ENCODE assay signal across 8 mouse cellular contexts in genomic region chr4:149103875-149104561, GRCm38 (mm10). TPM values are rescaled to one million over a fixed set of nuclear protein-coding genes. Genes with fewer than 3 reads are reported as not detected.
DNase-seq lines count a peak whose midpoint lies in the region; ATAC-seq and TF ChIP-seq lines count a peak whose summit lies in the region.

Gene Dffa, plus strand, starts transcription at chr4:149104146.

- H3K36me3 ChIP-seq in CH12.LX (replicated peaks in 1 of 2; ENCODE audit: control insufficient read depth in 1 of 2, insufficient read depth in 1 of 2, low read length in 1 of 2), result peaks cover 18 to 25% of the 10 kb centered on the region in 2 experiments
- H3K36me3 ChIP-seq in forebrain, embryonic 12.5 days (replicated peaks), result peaks cover 16% of the 10 kb centered on the region
- H3K36me3 ChIP-seq in heart, postnatal 0 days (replicated peaks; ENCODE audit: control insufficient read depth, insufficient read depth, low read length), result peaks cover 20% of the 10 kb centered on the region; the same call in 1 of the 2 replicates
- peaks cover 4% of the 10 kb centered on the region; the same call in 1 of the 2 replicates for H3K36me3 ChIP-seq in liver, embryonic 16.5 days (ENCODE audit: control insufficient read depth, insufficient read depth)
- H3K36me3 ChIP-seq in neural tube, embryonic 13.5 days, result peaks cover 30% of the 10 kb centered on the region
- peaks cover 1% of the 10 kb centered on the region; the same call in 1 of the 2 replicates for H3K36me3 ChIP-seq in testis, adult 2 months (ENCODE audit: control insufficient read depth, insufficient read depth, low read length)

- dilution Hi-C loops in CH12.LX (cut with MboI; ENCODE audit: extremely low pct_ligation_motif_present, extremely low pct_unique_long_range_greater_than_20kb, low sequenced_read_pairs), result no loop called here

- DNase-seq in CH12.LX (ENCODE audit: extremely low read depth), result peak; percentile 93
- peak; percentile 87 for DNase-seq in c-Kit-positive CD71-positive TER-119-negative erythroid progenitor cells, embryonic 14.5 days (ENCODE audit: low read depth)
- peak; percentile 86 for DNase-seq in heart, postnatal 0 days (ENCODE audit: low spot score)
- peak; percentile 94 to 96 for DNase-seq in kidney, postnatal 4 days

- TF ChIP-seq EP300 in CH12.LX (IDR thresholded peaks at IDR 0.05; ENCODE audit: low read length), result no peak
- no peak for TF ChIP-seq EP300 in heart, postnatal 0 days (IDR thresholded peaks at IDR 0.05; ENCODE audit: low read depth)

- H3K9ac ChIP-seq in CH12.LX (ENCODE audit: insufficient read depth, low read depth), result peak within 1 kb of the TSS; percentile 75
- H3K9ac ChIP-seq in forebrain, embryonic 12.5 days, result peak within 1 kb of the TSS; percentile 88
- peak within 1 kb of the TSS; percentile 76 for H3K9ac ChIP-seq in heart, postnatal 0 days (replicated peaks; ENCODE audit: low read depth, low read length)
- peak within 1 kb of the TSS; percentile 79 for H3K9ac ChIP-seq in liver, embryonic 16.5 days (ENCODE audit: low read depth, low read length)
- H3K9ac ChIP-seq in neural tube, embryonic 13.5 days, result peak within 1 kb of the TSS; percentile 83

- in situ Hi-C loops in CH12.LX (cut with MboI; ENCODE audit: low pct_ligation_motif_present, low pct_unique_long_range_greater_than_20kb, low sequenced_read_pairs), result no loop called here

- peak within 1 kb of the TSS; percentile 69 to 93 (median 92) for H3K4me3 ChIP-seq in CH12.LX (replicated peaks in 1 of 3; ENCODE audit: low read depth in 2 of 3, low read length in 2 of 3, poor library complexity in 1 of 3)
- peak within 1 kb of the TSS; percentile 82 for H3K4me3 ChIP-seq in forebrain, embryonic 12.5 days (replicated peaks)
- H3K4me3 ChIP-seq in heart, postnatal 0 days (ENCODE audit: low read depth, low read length), result peak within 1 kb of the TSS; percentile 60
- peak within 1 kb of the TSS; percentile 86 for H3K4me3 ChIP-seq in liver, embryonic 16.5 days (ENCODE audit: low read depth, low read length)
- peak within 1 kb of the TSS; percentile 73 for H3K4me3 ChIP-seq in neural tube, embryonic 13.5 days
- H3K4me3 ChIP-seq in testis, adult 2 months (ENCODE audit: control insufficient read depth, low read depth, low read length), result peak within 1 kb of the TSS; percentile 85

- H3K27ac ChIP-seq in CH12.LX (ENCODE audit: insufficient read depth, low read depth), result no peak within 1 kb of the TSS
- 0 out of 2 replicates have a peak within 1 kb of the TSS, but pooled peaks have one; percentile 25 for H3K27ac ChIP-seq in forebrain, embryonic 12.5 days
- H3K27ac ChIP-seq in heart, postnatal 0 days (ENCODE audit: low read depth), result no peak within 1 kb of the TSS
- H3K27ac ChIP-seq in liver, embryonic 16.5 days (ENCODE audit: low read length), result peak within 1 kb of the TSS; percentile 60
- no peak within 1 kb of the TSS for H3K27ac ChIP-seq in neural tube, embryonic 13.5 days (replicated peaks)
- no peak within 1 kb of the TSS for H3K27ac ChIP-seq in testis, adult 2 months (ENCODE audit: control insufficient read depth, insufficient read depth, low read depth, low read length)

- peaks cover 0 to 11% of the 10 kb centered on the region in 2 experiments; a peak in 3 of 4 replicates for H3K4me1 ChIP-seq in CH12.LX (ENCODE audit: control insufficient read depth in 1 of 2, insufficient read depth in 2 of 2)
- H3K4me1 ChIP-seq in forebrain, embryonic 12.5 days, result peaks cover 11% of the 10 kb centered on the region
- peaks cover 12% of the 10 kb centered on the region for H3K4me1 ChIP-seq in heart, postnatal 0 days (ENCODE audit: control insufficient read depth, insufficient read depth)
- peaks cover 11% of the 10 kb centered on the region for H3K4me1 ChIP-seq in liver, embryonic 16.5 days (ENCODE audit: control insufficient read depth, low read depth, low read length)
- peaks cover 17% of the 10 kb centered on the region for H3K4me1 ChIP-seq in neural tube, embryonic 13.5 days (replicated peaks)
- H3K4me1 ChIP-seq in testis, adult 2 months (ENCODE audit: control insufficient read depth, insufficient read depth, low read length), result peaks cover 5% of the 10 kb centered on the region; the same call in 1 of the 2 replicates

- TF ChIP-seq RAD21 in CH12.LX (IDR thresholded peaks at IDR 0.05; ENCODE audit: low read depth, low read length), result no peak

- WGBS in forebrain, embryonic 12.5 days, result under 1% methylated on average over 35 of the region's 35 CpGs
- under 1% methylated on average over 35 of the region's 35 CpGs for WGBS in heart, postnatal 0 days
- under 1% methylated on average over 35 of the region's 35 CpGs for WGBS in liver, embryonic 16.5 days (ENCODE audit: insufficient replicate concordance)
- WGBS in neural tube, embryonic 13.5 days, result 1% methylated on average over 35 of the region's 35 CpGs

- H3K79me2 ChIP-seq in CH12.LX (replicated peaks; ENCODE audit: control insufficient read depth, extremely low read depth, insufficient read depth, poor library complexity, severe bottlenecking), result peaks cover 4% of the 10 kb centered on the region

- TF ChIP-seq CTCF in CH12.LX (conservative IDR thresholded peaks at IDR 0.05 in 1 of 2, IDR thresholded peaks at IDR 0.05 in 1 of 2; ENCODE audit: low read depth in 2 of 2, low read length in 2 of 2), result no peak
- no peak for TF ChIP-seq CTCF in heart, postnatal 0 days (IDR thresholded peaks at IDR 0.05; ENCODE audit: low read depth)
- TF ChIP-seq CTCF in testis, adult 2 months (IDR thresholded peaks at IDR 0.05; ENCODE audit: control insufficient read depth, insufficient read depth, insufficient replicate concordance, low read depth, low read length), result no peak

- peak within 1 kb of the TSS; percentile 48 for H3K4me2 ChIP-seq in CH12.LX (ENCODE audit: insufficient read depth, low read depth, poor library complexity, severe bottlenecking)
- peak within 1 kb of the TSS; percentile 94 for H3K4me2 ChIP-seq in forebrain, embryonic 12.5 days
- H3K4me2 ChIP-seq in heart, postnatal 0 days (ENCODE audit: low read depth, low read length), result peak within 1 kb of the TSS; percentile 89
- H3K4me2 ChIP-seq in liver, embryonic 16.5 days (ENCODE audit: low read depth, low read length), result peak within 1 kb of the TSS; percentile 91
- H3K4me2 ChIP-seq in neural tube, embryonic 13.5 days, result peak within 1 kb of the TSS; percentile 93

- H3K9me3 ChIP-seq in CH12.LX (replicated peaks; ENCODE audit: low read length), result no peaks in the 10 kb centered on the region
- H3K9me3 ChIP-seq in forebrain, embryonic 12.5 days, result no peaks in the 10 kb centered on the region
- no peaks in the 10 kb centered on the region for H3K9me3 ChIP-seq in heart, postnatal 0 days (replicated peaks; ENCODE audit: control insufficient read depth, low read length)
- no peaks in the 10 kb centered on the region for H3K9me3 ChIP-seq in liver, embryonic 16.5 days (replicated peaks; ENCODE audit: control insufficient read depth, low read length)
- no peaks in the 10 kb centered on the region for H3K9me3 ChIP-seq in neural tube, embryonic 13.5 days

- TF ChIP-seq POLR2A in CH12.LX (IDR thresholded peaks at IDR 0.05; ENCODE audit: low read depth, low read length), result peak; percentile 82
- peak; percentile 54; the same call in 1 of the 2 replicates for TF ChIP-seq POLR2A in testis, adult 2 months (IDR thresholded peaks at IDR 0.05; ENCODE audit: control insufficient read depth, low read depth, low read length)

- no peaks in the 10 kb centered on the region for H3K27me3 ChIP-seq in CH12.LX (replicated peaks)
- no peaks in the 10 kb centered on the region for H3K27me3 ChIP-seq in forebrain, embryonic 12.5 days
- H3K27me3 ChIP-seq in heart, postnatal 0 days (ENCODE audit: control insufficient read depth, insufficient read depth, low read length), result no peaks in the 10 kb centered on the region
- H3K27me3 ChIP-seq in liver, embryonic 16.5 days (ENCODE audit: control insufficient read depth, insufficient read depth, low read depth, low read length), result no peaks in the 10 kb centered on the region
- H3K27me3 ChIP-seq in neural tube, embryonic 13.5 days, result no peaks in the 10 kb centered on the region; the same call in 1 of the 2 replicates
- H3K27me3 ChIP-seq in testis, adult 2 months (ENCODE audit: control insufficient read depth, insufficient read depth, low read length), result no peaks in the 10 kb centered on the region

- peak; percentile 83 for ATAC-seq in forebrain, embryonic 12.5 days (ENCODE audit: low FRiP score)
- peak; percentile 85 for ATAC-seq in heart, postnatal 0 days (ENCODE audit: insufficient read depth, low read depth)
- ATAC-seq in liver, embryonic 16.5 days (ENCODE audit: low read depth), result peak; percentile 83
- ATAC-seq in neural tube, embryonic 13.5 days (ENCODE audit: low read depth), result peak; percentile 88

TF ChIP-seq in CH12.LX, 34 proteins besides CTCF, POLR2A, EP300 and RAD21 (continues in another document):
- peak; percentile 43; the same call in 1 of the 2 replicates for TF ChIP-seq NRF1 (IDR thresholded peaks at IDR 0.05; ENCODE audit: low read depth, low read length)
- TF ChIP-seq ZMIZ1 (IDR thresholded peaks at IDR 0.05; ENCODE audit: low read depth, low read length), result peak; percentile 40; the same call in 1 of the 2 replicates
- TF ChIP-seq MAFK (IDR thresholded peaks at IDR 0.05; ENCODE audit: insufficient replicate concordance, low read length), result no peak
- no peak for TF ChIP-seq ETS1 (conservative IDR thresholded peaks at IDR 0.05; ENCODE audit: low read depth, low read length)
- TF ChIP-seq HCFC1 (IDR thresholded peaks at IDR 0.05; ENCODE audit: low read depth, low read length), result peak; percentile 99
- peak; percentile 55; the same call in 1 of the 2 replicates for TF ChIP-seq NELFE (IDR thresholded peaks at IDR 0.05; ENCODE audit: low read depth, low read length)
- no peak; the same call in 1 of the 2 replicates for TF ChIP-seq POLR2AphosphoS2 (IDR thresholded peaks at IDR 0.05; ENCODE audit: low read depth, low read length)
- peak; percentile 38; the same call in 1 of the 2 replicates for TF ChIP-seq MEF2A (IDR thresholded peaks at IDR 0.05; ENCODE audit: borderline replicate concordance, low read depth, low read length)
- TF ChIP-seq KAT2A (IDR thresholded peaks at IDR 0.05; ENCODE audit: insufficient replicate concordance, low read length), result peak; percentile 100
- 0 out of 2 replicates have a peak, but pooled peaks have one; percentile 48 for TF ChIP-seq IRF4 (IDR thresholded peaks at IDR 0.05; ENCODE audit: low read depth, low read length)
- peak; percentile 66 for TF ChIP-seq BHLHE40 (IDR thresholded peaks at IDR 0.05; ENCODE audit: low read depth, low read length)

RNA-seq across cellular contexts. Expression of gene Dffa, which starts in this region (rescaled TPM):
- total RNA-seq in CH12.LX (2012; rRNA removed) (26.8 and 27.2 TPM in 2 replicates), CH12.LX (2014; rRNA removed) (23.4 and 23.7 TPM in 2 replicates)
- polyA plus RNA-seq in CH12.LX (2012; ENCODE audit: insufficient read length, low read depth), result 42.0 and 44.8 TPM in 2 replicates
- polyA plus RNA-seq in forebrain, embryonic 12.5 days (2016; fragmentation: Nextera tagmentation; extraction: Ambion mirVana), result 24.2 and 26.4 TPM in 2 replicates
- 13.3 and 20.8 TPM in 2 replicates for total RNA-seq in heart, postnatal 0 days (2014; rRNA removed; ENCODE audit: low replicate concordance)
- 22.9 and 26.2 TPM in 2 replicates for polyA plus RNA-seq in heart, postnatal 0 days (2015; fragmentation: Nextera tagmentation; extraction: Ambion mirVana)
- 16.0 and 17.0 TPM in 2 replicates for polyA plus RNA-seq in liver, embryonic 16.5 days (2015; fragmentation: Nextera tagmentation; extraction: Ambion mirVana)
- 32.8 and 35.6 TPM in 2 replicates for polyA plus RNA-seq in neural tube, embryonic 13.5 days (2015; fragmentation: Nextera tagmentation; extraction: Ambion mirVana)
- polyA plus RNA-seq in testis, adult 2 months (2012; rRNA removed), result 7.4 and 8.2 TPM in 2 replicates

Comparison
In these comparisons a context has a peak if more than half of its experiments do, and no peak if none do; other contexts are left out.
1. H3K27ac ChIP-seq: peak in forebrain, embryonic 12.5 days (single experiment) and liver, embryonic 16.5 days (single experiment); none in CH12.LX (single experiment), heart, postnatal 0 days (single experiment), neural tube, embryonic 13.5 days (single experiment) and testis, adult 2 months (single experiment).
2. Peak in every context shown above with its lines, with median percentiles within 50 percentile points of each other: DNase-seq, H3K4me2 ChIP-seq, H3K4me3 ChIP-seq, H3K9ac ChIP-seq and ATAC-seq.